Mouse (Mus musculus) erythroblast, embryonic 14.5 days (primary cell): ENCODE measurements around the gene Cdk18. TPM values are rescaled to one million over a fixed set of nuclear protein-coding genes. Genes with fewer than 3 reads are reported as not detected.
A peak's percentile ranks its signal among the peaks of the same experiment; 100 is the strongest.
"Not testable (repeated sequence)": the region's sequence is repeated elsewhere in the genome, so short reads cannot be mapped to it uniquely, and the experiment has no call there.

Experiments
- H3K27me3 ChIP-seq: 2 replicates; pipeline ENCODE4 v1.6.1; 2012; ENCODE audit warnings: inconsistent platforms; ENCODE audit not compliant: control insufficient read depth
- H3K36me3 ChIP-seq: 2 replicates; pipeline ENCODE4 v1.6.1; 2012; ENCODE audit warnings: mild to moderate bottlenecking, inconsistent platforms; ENCODE audit not compliant: control insufficient read depth
- H3K4me1 ChIP-seq: 2 replicates; pipeline ENCODE4 v1.6.1; 2012; ENCODE audit warnings: inconsistent platforms; ENCODE audit not compliant: control insufficient read depth
- H3K4me3 ChIP-seq: replicated peaks from 2 replicates; pipeline ENCODE3; 2012; ENCODE audit warnings: moderate library complexity, mild to moderate bottlenecking, inconsistent platforms
- H3K9me3 ChIP-seq: 2 replicates; pipeline ENCODE4 v1.6.1; 2012; ENCODE audit warnings: low read length, inconsistent platforms, mixed read lengths; ENCODE audit not compliant: control insufficient read depth
- GATA1 ChIP-seq: IDR thresholded peaks from 2 replicates; pipeline ENCODE4 v1.6.1; 2012; ENCODE audit warnings: low read length, inconsistent platforms, mixed read lengths
- TAL1 ChIP-seq: IDR thresholded peaks from 3 replicates; pipeline ENCODE4 v1.6.1; 2012; ENCODE audit warnings: low read length, inconsistent platforms, mixed read lengths
- polyA plus RNA-seq: library from polyadenylated mRNA; stranded (reverse); fragments of >175 nt; gene quantifications from 2 replicates; pipeline ENCODE4 v1.2.3, GENCODE M21; 2012

Cdk18 gene
- polyA plus RNA-seq: not detected in 2 replicates

GRCm38 (mm10) chr1:132139416-132139864, at the start of gene Cdk18:
Gene Cdk18 (minus strand): TSS chr1:132139684.
- no peaks in the 10 kb centered on the region for H3K4me1 ChIP-seq

GRCm38 (mm10) chr1:132189231-132189630, 49.7 kb upstream of the Cdk18 start:
- Histone ChIP-seq H3K27me3 (peaks cover 72% of the 10 kb centered on the region), H3K36me3 (no peaks in the 10 kb centered on the region), H3K9me3 (no peaks in the 10 kb centered on the region; the same call in 1 of the 2 replicates), H3K4me3 (no peak overlapping the region), H3K4me1 (no peaks in the 10 kb centered on the region)
- no peak for TF ChIP-seq TAL1
- no peak for TF ChIP-seq GATA1

More at GRCm38 (mm10) chr1:132139416-132139864, at the start of gene Cdk18:
- Histone ChIP-seq H3K36me3 (no peaks in the 10 kb centered on the region), H3K27me3 (peaks cover 33% of the 10 kb centered on the region), H3K9me3 (no peaks in the 10 kb centered on the region), H3K4me3 (peak within 1 kb of the TSS; percentile 47)
- TF ChIP-seq GATA1 (no peak), TAL1 (no peak)

- Histone ChIP-seq H3K27me3 (peaks cover 65% of the 10 kb centered on the region), H3K4me3 (no peak overlapping the region), H3K9me3 (no peaks in the 10 kb centered on the region; the same call in 1 of the 2 replicates), H3K36me3 (no peaks in the 10 kb centered on the region), H3K4me1 (no peaks in the 10 kb centered on the region)
- TF ChIP-seq TAL1 (no peak), GATA1 (no peak)
Observed at GRCm38 (mm10) chr1:132188442-132189066, 49.1 kb upstream of the Cdk18 start.

GRCm38 (mm10) chr1:132186303-132186702, 46.8 kb upstream of the Cdk18 start:
- TF ChIP-seq GATA1 (no peak), TAL1 (no peak)
- Histone ChIP-seq H3K27me3 (peaks cover 49% of the 10 kb centered on the region), H3K4me1 (no peaks in the 10 kb centered on the region)

GRCm38 (mm10) chr1:132171619-132172018, 32.1 kb upstream of the Cdk18 start:
- peaks cover 9% of the 10 kb centered on the region for H3K27me3 ChIP-seq
- H3K9me3 ChIP-seq: no peaks in the 10 kb centered on the region
- no peak overlapping the region for H3K4me3 ChIP-seq
- TF ChIP-seq TAL1 (no peak), GATA1 (no peak)
- H3K4me1 ChIP-seq: peaks cover 6% of the 10 kb centered on the region
- no peaks in the 10 kb centered on the region for H3K36me3 ChIP-seq

More at GRCm38 (mm10) chr1:132186303-132186702, 46.8 kb upstream of the Cdk18 start:
- Histone ChIP-seq H3K9me3 (no peaks in the 10 kb centered on the region; the same call in 1 of the 2 replicates), H3K4me3 (no peak overlapping the region), H3K36me3 (no peaks in the 10 kb centered on the region)

- no peaks in the 10 kb centered on the region for H3K9me3 ChIP-seq
- peaks cover 6% of the 10 kb centered on the region for H3K4me1 ChIP-seq
- peaks cover 9% of the 10 kb centered on the region for H3K27me3 ChIP-seq
- no peaks in the 10 kb centered on the region for H3K36me3 ChIP-seq
- TF ChIP-seq GATA1: no peak
- no peak for TF ChIP-seq TAL1
- H3K4me3 ChIP-seq: no peak overlapping the region
Observed at GRCm38 (mm10) chr1:132170698-132171097, 31.2 kb upstream of the Cdk18 start.

- H3K27me3 ChIP-seq: peaks cover 15% of the 10 kb centered on the region
- TF ChIP-seq TAL1 (no peak), GATA1 (no peak)
Observed at GRCm38 (mm10) chr1:132168115-132168767, 28.8 kb upstream of the Cdk18 start.

GRCm38 (mm10) chr1:132165859-132166258, 26.4 kb upstream of the Cdk18 start:
- H3K36me3 ChIP-seq: no peaks in the 10 kb centered on the region
- no peaks in the 10 kb centered on the region for H3K9me3 ChIP-seq
- no peak overlapping the region for H3K4me3 ChIP-seq
- H3K4me1 ChIP-seq: peaks cover 6% of the 10 kb centered on the region
- peaks cover 14% of the 10 kb centered on the region for H3K27me3 ChIP-seq
- TF ChIP-seq GATA1: no peak
- TF ChIP-seq TAL1: no peak

More at GRCm38 (mm10) chr1:132168115-132168767, 28.8 kb upstream of the Cdk18 start:
- no peak overlapping the region for H3K4me3 ChIP-seq
- H3K36me3 ChIP-seq: no peaks in the 10 kb centered on the region
- no peaks in the 10 kb centered on the region for H3K9me3 ChIP-seq
- peaks cover 6% of the 10 kb centered on the region for H3K4me1 ChIP-seq

- no peaks in the 10 kb centered on the region for H3K9me3 ChIP-seq
- H3K4me3 ChIP-seq: no peak overlapping the region
- peaks cover 13% of the 10 kb centered on the region for H3K27me3 ChIP-seq
- no peak for TF ChIP-seq TAL1
- TF ChIP-seq GATA1: no peak
- peaks cover 6% of the 10 kb centered on the region for H3K4me1 ChIP-seq
- H3K36me3 ChIP-seq: no peaks in the 10 kb centered on the region
Observed at GRCm38 (mm10) chr1:132164780-132165518, 25.5 kb upstream of the Cdk18 start.

GRCm38 (mm10) chr1:132162618-132163017, 23.1 kb upstream of the Cdk18 start:
- not testable (repeated sequence) for H3K4me1 ChIP-seq, H3K9me3 ChIP-seq, H3K4me3 ChIP-seq, H3K36me3 ChIP-seq
- peaks cover 31% of the 10 kb centered on the region for H3K27me3 ChIP-seq
